Mouse (Mus musculus) spleen, postnatal 0 days (tissue): ENCODE data around the gene Wfdc2. TPM values are rescaled to one million over a fixed set of nuclear protein-coding genes. Genes with fewer than 3 reads are reported as not detected.

ENCODE experiments used
- polyA plus RNA-seq: library from polyadenylated mRNA; unstranded; fragments of >200 nt; fragmentation: Nextera tagmentation; extraction: Ambion mirVana; gene quantifications from 2 replicates; pipeline ENCODE4 v1.2.1, GENCODE M21; 2015

Gene Wfdc2
- 1.6 and 2.4 TPM in 2 replicates for polyA plus RNA-seq

GRCm38 (mm10) chr2:164562391-164563188 lies at the start of gene Wfdc2:
TSS of gene Wfdc2 (plus strand) at chr2:164562413.

GRCm38 (mm10) chr2:164573359-164573758 lies 11.1 kb downstream of the Wfdc2 start, which contains the start of gene Spint3:
TSS of gene Spint3 (minus strand) at chr2:164573459.

GRCm38 (mm10) chr2:164585025-164585725 lies 23.0 kb downstream of the Wfdc2 start, which contains the start of gene Wfdc6a:
TSS of gene Wfdc6a (minus strand) at chr2:164585447.

GRCm38 (mm10) chr2:164593494-164593893 lies 31.3 kb downstream of the Wfdc2 start, which contains the start of gene Eppin:
TSS of gene Eppin (minus strand) at chr2:164593594.

GRCm38 (mm10) chr2:164613471-164613870 lies 51.3 kb downstream of the Wfdc2 start, which contains the start of the genes Wfdc6b and Wfdc8:
TSS of gene Wfdc6b (plus strand) at chr2:164613522.
TSS of gene Wfdc8 (minus strand) at chr2:164613626.

Other genes starting within 250 kb of the Wfdc2 start
- gene Svs6, start 245.7 kb upstream of the Wfdc2 start, polyA plus RNA-seq: not detected in 2 replicates
- gene Svs5, start 229.7 kb upstream of the Wfdc2 start, polyA plus RNA-seq: not detected in 2 replicates
- gene Slpi, start 173.3 kb upstream of the Wfdc2 start, polyA plus RNA-seq: 246 and 289 TPM in 2 replicates
- 0.42 and 0.73 TPM in 2 replicates for gene Rbpjl, start 159.3 kb upstream of the Wfdc2 start, polyA plus RNA-seq
- gene Matn4, start 157.3 kb upstream of the Wfdc2 start, polyA plus RNA-seq: 0.54 and 1.1 TPM in 2 replicates
- gene Sdc4, start 118.5 kb upstream of the Wfdc2 start, polyA plus RNA-seq: 24.0 and 33.9 TPM in 2 replicates
- gene Sys1, start 105.4 kb upstream of the Wfdc2 start, polyA plus RNA-seq: 50.7 and 54.5 TPM in 2 replicates
- 5.4 and 7.5 TPM in 2 replicates for gene Gm20458, start 101.4 kb upstream of the Wfdc2 start, polyA plus RNA-seq
- gene Trp53tg5, start 88.7 kb upstream of the Wfdc2 start, polyA plus RNA-seq: not detected in 2 replicates
- gene Dbndd2, start 76.3 kb upstream of the Wfdc2 start, polyA plus RNA-seq: 1.9 and 3.2 TPM in 2 replicates
- 32.0 and 38.4 TPM in 2 replicates for gene Pigt, start 64.9 kb upstream of the Wfdc2 start, polyA plus RNA-seq
- gene Spint3, start 11.0 kb downstream of the Wfdc2 start, polyA plus RNA-seq: not detected in 2 replicates
- 0.22 and 0.31 TPM in 2 replicates for gene Wfdc6a, start 23.0 kb downstream of the Wfdc2 start, polyA plus RNA-seq
- gene Eppin, start 31.2 kb downstream of the Wfdc2 start, polyA plus RNA-seq: not detected in 2 replicates
- not detected in 2 replicates for gene Wfdc6b, start 51.1 kb downstream of the Wfdc2 start, polyA plus RNA-seq
- gene Wfdc8, start 51.2 kb downstream of the Wfdc2 start, polyA plus RNA-seq: not detected in 2 replicates
- not detected in 2 replicates for gene Wfdc16, start 76.4 kb downstream of the Wfdc2 start, polyA plus RNA-seq
- gene Wfdc10, start 93.6 kb downstream of the Wfdc2 start, polyA plus RNA-seq: not detected in 2 replicates
- not detected in 2 replicates for gene Wfdc9, start 94.2 kb downstream of the Wfdc2 start, polyA plus RNA-seq
- gene Wfdc11, start 111.7 kb downstream of the Wfdc2 start, polyA plus RNA-seq: not detected in 2 replicates
- not detected in 2 replicates for gene Wfdc13, start 122.7 kb downstream of the Wfdc2 start, polyA plus RNA-seq
- gene Spint4, start 136.1 kb downstream of the Wfdc2 start, polyA plus RNA-seq: not detected in 2 replicates
- gene Spint5, start 152.9 kb downstream of the Wfdc2 start, polyA plus RNA-seq: not detected in 2 replicates
- gene Wfdc3, start 183.5 kb downstream of the Wfdc2 start, polyA plus RNA-seq: 1.5 and 1.9 TPM in 2 replicates
- 57.5 and 59.2 TPM in 2 replicates for gene Dnttip1, start 183.6 kb downstream of the Wfdc2 start, polyA plus RNA-seq
- gene Ube2c, start 207.5 kb downstream of the Wfdc2 start, polyA plus RNA-seq: 603 and 708 TPM in 2 replicates
- 0.84 and 1.7 TPM in 2 replicates for gene Tnnc2, start 217.6 kb downstream of the Wfdc2 start, polyA plus RNA-seq
- gene Snx21, start 223.4 kb downstream of the Wfdc2 start, polyA plus RNA-seq: 7.1 and 8.2 TPM in 2 replicates
- 18.3 and 21.1 TPM in 2 replicates for gene Acot8, start 242.5 kb downstream of the Wfdc2 start, polyA plus RNA-seq
- 4.2 and 4.7 TPM in 2 replicates for gene Zswim3, start 242.7 kb downstream of the Wfdc2 start, polyA plus RNA-seq